Mouse (Mus musculus) neural tube, embryonic 11.5 days (tissue): ENCODE results near the gene Tmem123. TPM values are rescaled to one million over a fixed set of nuclear protein-coding genes. Genes with fewer than 3 reads are reported as not detected.

Source experiments
- ATAC-seq: fragments of 200-750 bp; cut with Nextera tagmentation; 2 replicates; pipeline ENCODE4 v1.8.0; 2017; ENCODE audit warnings: moderate number of reproducible peaks, mild to moderate bottlenecking, moderate TSS enrichment, moderate library complexity; ENCODE audit not compliant: insufficient read depth, low FRiP score, low TSS enrichment
- DNase-seq: peaks from one replicate; pipeline ENCODE4 v3.0.0-alpha.2; 2015; ENCODE audit warnings: low spot score
- H3K27ac ChIP-seq: fragments of 300-500 bp; sonication (generic); 2 replicates; pipeline ENCODE4 v1.5.1; 2014; ENCODE audit warnings: low read depth, mild to moderate bottlenecking, low read length
- H3K27me3 ChIP-seq: fragments of 300-500 bp; sonication (generic); 2 replicates; pipeline ENCODE4 v1.6.1; 2014; ENCODE audit warnings: mild to moderate bottlenecking, low read length, mixed read lengths; ENCODE audit not compliant: control insufficient read depth, insufficient read depth
- H3K36me3 ChIP-seq: fragments of 300-500 bp; sonication (generic); 2 replicates; pipeline ENCODE4 v1.6.1; 2014; ENCODE audit warnings: mild to moderate bottlenecking, low read length, moderate library complexity, mixed read lengths; ENCODE audit not compliant: control insufficient read depth, insufficient read depth
- H3K4me1 ChIP-seq: fragments of 300-500 bp; sonication (generic); 2 replicates; pipeline ENCODE4 v1.6.1; 2014; ENCODE audit warnings: low read length, mixed read lengths; ENCODE audit not compliant: control insufficient read depth, insufficient read depth
- H3K4me2 ChIP-seq: fragments of 300-500 bp; sonication (generic); 2 replicates; pipeline ENCODE4 v1.6.1; 2014; ENCODE audit warnings: low read depth, mild to moderate bottlenecking, moderate library complexity
- H3K4me3 ChIP-seq: fragments of 300-500 bp; sonication (generic); 2 replicates; pipeline ENCODE4 v1.5.1; 2014; ENCODE audit warnings: low read depth, low read length
- H3K9ac ChIP-seq: fragments of 300-500 bp; sonication (generic); 2 replicates; pipeline ENCODE4 v1.6.1; 2014; ENCODE audit warnings: mild to moderate bottlenecking, low read length
- H3K9me3 ChIP-seq: fragments of 300-500 bp; sonication (generic); 2 replicates; pipeline ENCODE4 v1.6.1; 2016; ENCODE audit warnings: low read length; ENCODE audit not compliant: control insufficient read depth
- WGBS: fragments of 180-500 bp; shearing (Covaris S2); extraction: QIAGEN DNeasy Blood & Tissue Kit; methylation state at CpG from one replicate; pipeline ENCODE4 v1.1.7; 2014; 5-methylcytosine and 5-hydroxymethylcytosine counted together
- polyA plus RNA-seq: library from polyadenylated mRNA; unstranded; fragments of >200 nt; fragmentation: Nextera tagmentation; extraction: Ambion mirVana; gene quantifications from 2 replicates; pipeline ENCODE4 v1.2.1, GENCODE M21; 2014

The Tmem123 gene
- polyA plus RNA-seq, 1 experiment from 2014 or later = 108 TPM

DNA sequence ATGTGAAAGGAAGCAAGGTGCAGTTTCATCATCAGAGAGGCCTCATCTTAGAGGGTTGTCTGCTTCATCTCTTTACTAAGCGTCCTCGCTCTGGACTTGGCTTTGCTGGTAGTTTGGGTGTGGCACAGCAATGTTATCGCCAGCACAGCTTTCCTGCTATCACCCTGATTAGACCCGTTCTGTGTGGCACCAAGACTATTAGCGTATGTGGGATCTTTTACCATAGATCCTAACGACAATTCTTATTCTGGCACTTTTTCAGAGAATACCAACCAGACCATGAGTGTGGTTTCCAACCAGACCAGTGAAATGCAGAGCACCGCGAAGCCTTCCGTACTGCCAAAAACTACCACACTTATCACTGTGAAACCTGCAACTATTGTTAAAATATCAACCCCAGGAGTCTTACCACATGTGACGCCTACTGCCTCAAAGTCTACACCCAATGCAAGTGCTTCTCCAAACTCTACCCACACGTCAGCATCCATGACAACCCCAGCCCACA is 26.8 kb downstream of the Tmem123 start:
- no peaks in the 10 kb centered on the region for H3K9me3 ChIP-seq
- no peak for ATAC-seq
- no peaks in the 10 kb centered on the region; the same call in 1 of the 2 replicates for H3K36me3 ChIP-seq
- no peaks in the 10 kb centered on the region for H3K4me1 ChIP-seq
- no peak overlapping the region for H3K9ac ChIP-seq
- 95% methylated on average over 11 of the region's 11 CpGs for WGBS
- no peak overlapping the region for H3K27ac ChIP-seq
- no peak overlapping the region for H3K4me3 ChIP-seq
- no peak overlapping the region for H3K4me2 ChIP-seq
- no peak for DNase-seq
- H3K27me3 ChIP-seq = no peaks in the 10 kb centered on the region

DNA sequence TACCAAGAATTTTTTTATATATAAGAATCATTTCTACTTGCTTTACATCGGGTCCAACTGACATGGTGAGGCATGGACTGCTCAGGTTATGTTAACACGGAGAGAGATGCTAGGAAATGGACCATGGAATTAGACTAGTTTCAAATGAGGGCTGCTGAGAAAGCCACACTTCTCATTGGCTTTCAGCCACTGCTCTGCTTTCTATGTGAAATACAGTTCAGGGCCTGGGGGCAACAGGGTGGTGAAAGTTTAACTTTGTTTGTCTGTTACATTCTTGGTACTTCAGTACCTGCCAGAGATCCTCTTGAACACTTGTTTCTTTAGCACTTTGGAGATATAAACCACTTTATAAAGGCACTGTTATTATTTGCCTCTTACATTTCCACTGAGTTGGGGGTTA is 29.7 kb downstream of the Tmem123 start:
- Histone ChIP-seq H3K9me3 (no peaks in the 10 kb centered on the region), H3K27ac (no peak overlapping the region), H3K4me2 (no peak overlapping the region), H3K9ac (no peak overlapping the region), H3K27me3 (no peaks in the 10 kb centered on the region), H3K4me3 (no peak overlapping the region), H3K36me3 (no peaks in the 10 kb centered on the region; the same call in 1 of the 2 replicates), H3K4me1 (no peaks in the 10 kb centered on the region)
- no peak for DNase-seq
- WGBS = 93% methylated on average over 2 of the region's 2 CpGs
- ATAC-seq = no peak

DNA sequence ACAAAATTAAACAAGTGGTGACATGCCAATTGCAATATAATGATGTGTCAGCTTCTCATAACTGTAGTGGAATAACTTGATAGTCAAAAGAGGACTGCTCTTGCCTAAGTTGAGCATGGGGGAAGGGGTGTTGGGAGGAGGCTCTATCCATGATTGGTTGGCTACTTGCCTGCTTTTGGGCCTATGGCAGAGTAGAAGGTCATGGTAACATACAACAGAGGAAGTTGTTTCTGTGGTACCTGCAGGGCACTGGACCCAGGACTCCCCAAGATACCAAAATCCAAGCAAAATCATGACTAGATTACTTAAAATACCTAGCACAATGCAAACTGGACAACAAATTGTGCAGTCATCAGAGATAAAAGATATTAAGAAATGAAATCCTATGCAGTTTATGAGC is 31.7 kb downstream of the Tmem123 start:
- Histone ChIP-seq H3K27ac (no peak overlapping the region), H3K9me3 (no peaks in the 10 kb centered on the region), H3K4me2 (no peak overlapping the region), H3K4me3 (no peak overlapping the region), H3K36me3 (no peaks in the 10 kb centered on the region; the same call in 1 of the 2 replicates), H3K27me3 (no peaks in the 10 kb centered on the region), H3K9ac (no peak overlapping the region), H3K4me1 (no peaks in the 10 kb centered on the region)
- no peak for ATAC-seq
- no peak for DNase-seq

DNA sequence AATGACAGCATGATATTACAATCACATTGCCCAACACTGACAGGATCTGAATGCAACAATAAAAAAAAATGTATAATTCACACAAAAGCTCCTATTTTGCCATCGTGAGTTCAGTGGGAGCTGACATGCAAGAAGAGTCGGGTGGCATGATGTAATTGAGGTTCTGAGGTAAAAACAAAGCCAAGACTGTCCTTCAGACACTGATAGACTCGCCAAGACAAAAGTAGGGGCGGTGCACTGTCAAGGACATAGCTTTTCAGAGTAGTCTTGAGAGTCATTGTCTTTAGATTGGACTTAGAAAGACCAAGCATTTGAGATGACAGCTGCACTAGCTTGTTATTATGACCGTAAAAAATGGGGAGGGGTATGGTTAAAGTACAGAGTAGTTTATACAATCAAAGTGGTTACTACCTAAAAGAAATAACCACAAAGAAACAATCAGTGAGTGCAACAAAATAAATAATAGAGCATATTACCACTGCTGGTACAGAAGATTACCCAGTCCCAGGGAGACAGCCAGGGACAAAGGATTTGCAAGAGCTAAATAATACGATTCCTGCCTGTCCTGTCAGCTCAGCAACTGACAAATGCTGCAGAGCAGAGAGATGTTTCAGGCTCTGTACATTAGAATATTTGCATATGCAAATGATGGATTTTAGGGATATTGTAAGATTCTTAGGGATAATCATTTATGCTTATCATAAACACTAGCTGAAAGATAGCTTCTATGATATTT is 32.5 kb downstream of the Tmem123 start:
- Histone ChIP-seq H3K4me3 (no peak overlapping the region), H3K4me2 (no peak overlapping the region), H3K9me3 (no peaks in the 10 kb centered on the region), H3K36me3 (no peaks in the 10 kb centered on the region; the same call in 1 of the 2 replicates), H3K4me1 (no peaks in the 10 kb centered on the region), H3K9ac (no peak overlapping the region), H3K27ac (no peak overlapping the region), H3K27me3 (no peaks in the 10 kb centered on the region)
- no peak for ATAC-seq
- whole genome bisulfite sequencing = 77% methylated on average over 6 of the region's 6 CpGs
- no peak for DNase-seq

DNA sequence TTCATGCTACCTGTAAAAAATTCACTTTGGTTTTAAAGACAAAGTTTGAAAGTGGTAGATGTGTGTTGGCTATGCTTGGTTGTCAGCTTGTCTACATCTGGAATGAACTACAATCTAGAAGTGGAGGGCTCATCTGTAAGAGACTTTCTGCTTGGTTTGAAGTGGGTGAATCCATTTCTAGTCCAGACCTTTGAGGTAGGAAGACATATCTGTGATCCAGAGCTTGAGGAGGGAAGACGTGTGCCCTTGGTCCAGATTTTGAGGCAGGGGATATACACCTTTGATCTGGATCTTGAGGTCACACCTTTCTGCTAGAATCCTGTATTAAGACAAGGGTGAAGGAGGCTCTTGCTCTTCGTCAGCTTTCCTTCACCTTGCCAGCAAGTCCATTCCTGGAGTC is 33.7 kb downstream of the Tmem123 start:
- DNase-seq = no peak
- H3K9ac ChIP-seq = no peak overlapping the region
- H3K4me3 ChIP-seq = no peak overlapping the region
- no peak for ATAC-seq
- no peaks in the 10 kb centered on the region; the same call in 1 of the 2 replicates for H3K36me3 ChIP-seq
- no peaks in the 10 kb centered on the region for H3K4me1 ChIP-seq
- no peaks in the 10 kb centered on the region for H3K9me3 ChIP-seq
- 79% methylated on average over 2 of the region's 2 CpGs for WGBS
- H3K4me2 ChIP-seq = no peak overlapping the region
- no peaks in the 10 kb centered on the region for H3K27me3 ChIP-seq
- H3K27ac ChIP-seq = no peak overlapping the region

DNA sequence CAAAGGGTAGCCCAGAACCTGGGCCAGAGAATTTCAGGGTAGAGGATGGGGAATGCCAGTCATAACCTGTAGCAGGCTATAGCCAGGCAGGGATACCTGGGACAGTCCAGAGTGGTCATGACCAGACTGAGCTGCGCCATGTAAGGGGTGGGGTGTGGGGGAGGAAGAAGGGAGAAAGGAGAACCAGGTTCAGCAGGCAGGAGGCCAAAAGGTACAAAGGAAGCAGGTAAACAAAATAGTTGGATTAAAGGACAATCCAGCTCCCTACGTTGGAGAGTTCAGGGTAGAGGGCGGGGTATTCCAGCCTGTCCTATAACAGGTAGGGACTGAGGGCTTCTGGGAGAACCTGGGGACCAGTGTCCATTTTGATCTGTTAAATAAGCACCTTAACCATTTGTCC is 34.7 kb downstream of the Tmem123 start:
- ATAC-seq = no peak
- no peak overlapping the region for H3K4me2 ChIP-seq
- H3K36me3 ChIP-seq = no peaks in the 10 kb centered on the region
- no peak for DNase-seq
- H3K4me1 ChIP-seq = no peaks in the 10 kb centered on the region
- H3K27me3 ChIP-seq = no peaks in the 10 kb centered on the region
- no peak overlapping the region for H3K27ac ChIP-seq
- no peak overlapping the region for H3K9ac ChIP-seq
- H3K9me3 ChIP-seq = no peaks in the 10 kb centered on the region
- WGBS = 92% methylated on average over 3 of the region's 3 CpGs
- no peak overlapping the region for H3K4me3 ChIP-seq

DNA sequence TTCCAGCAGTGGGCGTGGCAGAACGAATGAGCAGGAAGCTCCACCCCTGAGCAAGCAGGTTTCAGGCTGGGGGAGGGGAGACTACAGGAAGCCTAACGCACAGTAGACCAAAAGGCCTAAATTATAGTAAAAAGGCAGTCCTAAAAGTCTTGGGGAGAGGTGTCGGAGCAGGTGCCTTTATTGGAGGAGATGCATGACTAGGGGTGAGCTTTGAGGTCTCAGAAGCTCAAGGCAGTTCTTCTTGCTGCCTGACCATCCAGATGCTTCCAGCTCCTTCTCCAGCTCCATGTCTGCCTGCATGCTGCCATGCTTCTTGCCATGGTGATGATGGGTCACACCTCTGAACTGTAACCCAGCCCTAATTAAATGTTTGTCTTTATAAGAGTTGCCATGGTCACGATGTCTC is 41.3 kb downstream of the Tmem123 start:
- H3K36me3 ChIP-seq = no peaks in the 10 kb centered on the region
- no peak overlapping the region for H3K9ac ChIP-seq
- DNase-seq (no peak), ATAC-seq (no peak; the same call in 1 of the 2 replicates)
- no peak overlapping the region for H3K4me3 ChIP-seq
- H3K4me1 ChIP-seq = no peaks in the 10 kb centered on the region
- 67% methylated on average over 3 of the region's 5 CpGs for whole genome bisulfite sequencing
- no peaks in the 10 kb centered on the region for H3K9me3 ChIP-seq
- no peak overlapping the region for H3K4me2 ChIP-seq
- no peak overlapping the region for H3K27ac ChIP-seq
- H3K27me3 ChIP-seq = no peaks in the 10 kb centered on the region

DNA sequence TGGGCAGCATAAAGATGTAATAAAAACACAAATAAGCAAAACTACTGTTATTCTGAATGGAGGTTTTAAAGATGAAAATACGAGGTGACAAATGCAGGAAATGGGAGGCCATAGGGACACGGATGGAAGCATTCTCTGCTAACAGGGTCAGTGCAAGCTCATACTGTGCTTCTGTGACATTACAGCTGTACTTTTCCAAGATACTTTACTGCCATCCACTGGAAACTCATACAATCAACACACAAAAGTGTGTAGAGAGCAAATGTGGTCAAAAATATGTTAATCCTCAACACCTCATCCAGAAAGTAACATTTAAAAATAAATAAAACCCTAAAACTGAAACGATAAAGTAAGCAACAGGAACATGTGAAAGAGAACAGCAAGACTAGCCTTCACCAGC is 58.9 kb downstream of the Tmem123 start:
- WGBS = 76% methylated on average over 3 of the region's 3 CpGs
- no peak for ATAC-seq
- Histone ChIP-seq H3K27me3 (no peaks in the 10 kb centered on the region), H3K36me3 (peaks cover 6% of the 10 kb centered on the region; the same call in 1 of the 2 replicates), H3K4me3 (no peak overlapping the region), H3K4me1 (no peaks in the 10 kb centered on the region), H3K27ac (no peak overlapping the region), H3K4me2 (no peak overlapping the region), H3K9me3 (no peaks in the 10 kb centered on the region), H3K9ac (no peak overlapping the region)
- no peak for DNase-seq

DNA sequence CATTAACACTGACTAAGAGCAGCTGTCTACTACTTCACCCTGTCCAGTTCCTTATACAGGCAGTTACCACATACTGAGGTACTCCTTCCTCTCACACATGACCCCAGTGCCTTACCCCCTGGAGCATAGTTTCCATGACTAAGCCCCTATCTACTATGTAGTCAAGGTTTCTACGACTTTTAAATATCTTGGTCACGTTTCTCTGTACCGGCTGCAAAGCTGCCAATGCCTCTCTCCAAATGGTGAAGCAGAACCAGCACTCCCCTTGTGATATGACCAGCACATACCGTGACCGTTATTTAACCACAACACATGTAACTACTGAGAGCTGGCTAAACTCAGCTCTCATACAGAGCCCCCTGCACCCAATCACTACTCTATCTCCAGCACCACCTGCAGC is 61.1 kb downstream of the Tmem123 start:
- no peaks in the 10 kb centered on the region for H3K27me3 ChIP-seq
- no peak overlapping the region for H3K27ac ChIP-seq
- WGBS = 93% methylated on average over 5 of the region's 5 CpGs
- ATAC-seq (no peak), DNase-seq (no peak)
- H3K9me3 ChIP-seq = no peaks in the 10 kb centered on the region
- peaks cover 4% of the 10 kb centered on the region; the same call in 1 of the 2 replicates for H3K36me3 ChIP-seq
- no peak overlapping the region for H3K4me2 ChIP-seq
- H3K9ac ChIP-seq = no peak overlapping the region
- no peak overlapping the region for H3K4me3 ChIP-seq
- H3K4me1 ChIP-seq = no peaks in the 10 kb centered on the region
